Comparison of ENCODE assay signal across 8 mouse cellular contexts in genomic region chr7:99988725-99989124, GRCm38 (mm10). TPM values are rescaled to one million over a fixed set of nuclear protein-coding genes. Genes with fewer than 3 reads are reported as not detected.
A peak's percentile ranks its signal among the peaks of the same experiment; 100 is the strongest.
DNase-seq lines count a peak whose midpoint lies in the region; ATAC-seq and TF ChIP-seq lines count a peak whose summit lies in the region.

No protein-coding gene starts in this region.

- no peaks in the 10 kb centered on the region for H3K9me3 ChIP-seq in kidney, postnatal 0 days (replicated peaks; ENCODE audit: low read length)
- H3K9me3 ChIP-seq in liver, postnatal 0 days (ENCODE audit: low read length) = no peaks in the 10 kb centered on the region

- peaks cover 3% of the 10 kb centered on the region for H3K27me3 ChIP-seq in C2C12 (ENCODE audit: control insufficient read depth, insufficient read depth, insufficient read length)
- no peaks in the 10 kb centered on the region for H3K27me3 ChIP-seq in kidney, postnatal 0 days (ENCODE audit: insufficient read depth, low read length)
- no peaks in the 10 kb centered on the region for H3K27me3 ChIP-seq in liver, postnatal 0 days (ENCODE audit: insufficient read depth, low read length)

- no peak for TF ChIP-seq EP300 in liver, postnatal 0 days (IDR thresholded peaks at IDR 0.05; ENCODE audit: low read depth)

- H3K79me2 ChIP-seq in C2C12 (ENCODE audit: control insufficient read depth, insufficient read depth) = no peaks in the 10 kb centered on the region

- ATAC-seq in kidney, postnatal 0 days (replicated peaks; ENCODE audit: low FRiP score, low read depth) = no peak
- 0 out of 2 replicates have a peak, but pooled peaks have one; percentile 48 for ATAC-seq in liver, postnatal 0 days

- no peak overlapping the region for H3K4me3 ChIP-seq in C2C12 (ENCODE audit: insufficient read depth, poor library complexity, severe bottlenecking)
- H3K4me3 ChIP-seq in gastrocnemius, adult 2 months = no peak overlapping the region
- H3K4me3 ChIP-seq in kidney, postnatal 0 days (replicated peaks; ENCODE audit: low read depth, low read length) = no peak overlapping the region
- H3K4me3 ChIP-seq in liver, postnatal 0 days (ENCODE audit: low read depth, low read length) = no peak overlapping the region
- H3K4me3 ChIP-seq in olfactory bulb, adult 2 months (ENCODE audit: insufficient read depth, low read depth, low read length) = no peak overlapping the region

- no peaks in the 10 kb centered on the region for H3K4me1 ChIP-seq in kidney, postnatal 0 days (replicated peaks; ENCODE audit: insufficient read depth, low read length)
- peaks cover 6% of the 10 kb centered on the region for H3K4me1 ChIP-seq in liver, postnatal 0 days (ENCODE audit: insufficient read depth)
- H3K4me1 ChIP-seq in olfactory bulb, adult 2 months (ENCODE audit: control insufficient read depth, insufficient read depth, low read length) = no peaks in the 10 kb centered on the region

- H3K4me2 ChIP-seq in kidney, postnatal 0 days (ENCODE audit: low read length) = no peak overlapping the region
- no peak overlapping the region for H3K4me2 ChIP-seq in liver, postnatal 0 days (ENCODE audit: low read depth, low read length)

- DNase-seq in WW6 (ENCODE audit: low read depth, low spot score) = peak; percentile 28
- peak; percentile 78 to 79 for DNase-seq in cerebellum, postnatal 36 days
- peak; percentile 80 for DNase-seq in gastrocnemius, adult 2 months
- DNase-seq in kidney, postnatal 0 days (ENCODE audit: low spot score) = peak; percentile 88
- DNase-seq in liver, postnatal 0 days = peak; percentile 74
- peak; percentile 52 for DNase-seq in thymus, postnatal 25 days

- intact Hi-C loops in gastrocnemius, adult 2 months (cut with DNase I) = loop anchor here (1.0 to 5.0 kb wide), 3 partner anchors 119 to 198 kb away; no protein-coding TSS in a partner anchor

- H3K36me3 ChIP-seq in C2C12 (ENCODE audit: control insufficient read depth, insufficient read depth) = no peaks in the 10 kb centered on the region
- no peaks in the 10 kb centered on the region for H3K36me3 ChIP-seq in kidney, postnatal 0 days (ENCODE audit: insufficient read depth, low read length)
- no peaks in the 10 kb centered on the region for H3K36me3 ChIP-seq in liver, postnatal 0 days (replicated peaks; ENCODE audit: insufficient read depth, low read length)

- 3% methylated on average over 4 of the region's 4 CpGs for WGBS in kidney, postnatal 0 days
- 6% methylated on average over 4 of the region's 4 CpGs for WGBS in liver, postnatal 0 days (ENCODE audit: insufficient replicate concordance)
- WGBS in olfactory bulb, adult 2 months = 4% methylated on average over 4 of the region's 4 CpGs

- H3K27ac ChIP-seq in gastrocnemius, adult 2 months = no peak overlapping the region
- no peak overlapping the region for H3K27ac ChIP-seq in kidney, postnatal 0 days
- H3K27ac ChIP-seq in liver, postnatal 0 days (ENCODE audit: low read depth) = no peak overlapping the region
- H3K27ac ChIP-seq in olfactory bulb, adult 2 months (ENCODE audit: insufficient read depth, low read depth, low read length) = no peak overlapping the region

- H3K79me3 ChIP-seq in C2C12 (ENCODE audit: low read depth) = no peaks in the 10 kb centered on the region

- no peak for TF ChIP-seq POLR2A in olfactory bulb, adult 2 months (IDR thresholded peaks at IDR 0.05; ENCODE audit: insufficient read depth, low read depth, low read length)

- TF ChIP-seq CTCF in C2C12 (IDR thresholded peaks at IDR 0.05; ENCODE audit: control insufficient read depth, insufficient read depth, insufficient read length) = peak; percentile 16
- peak; percentile 94; the same call in 1 of the 2 replicates for TF ChIP-seq CTCF in gastrocnemius, adult 2 months (IDR thresholded peaks at IDR 0.05)
- peak; percentile 97 for TF ChIP-seq CTCF in kidney, postnatal 0 days (IDR thresholded peaks at IDR 0.05; ENCODE audit: low read depth)
- peak; percentile 93 for TF ChIP-seq CTCF in liver, postnatal 0 days (IDR thresholded peaks at IDR 0.05; ENCODE audit: low read depth)
- TF ChIP-seq CTCF in olfactory bulb, adult 2 months (IDR thresholded peaks at IDR 0.05; ENCODE audit: insufficient read depth, low read depth, low read length) = peak; percentile 78

- no peak overlapping the region for H3K9ac ChIP-seq in kidney, postnatal 0 days (ENCODE audit: low read depth, low read length)
- no peak overlapping the region for H3K9ac ChIP-seq in liver, postnatal 0 days (replicated peaks)

- H3ac ChIP-seq in C2C12 (ENCODE audit: control insufficient read depth, insufficient read length, low read depth) = no peak overlapping the region

TF ChIP-seq in C2C12, 6 proteins besides CTCF, POLR2A, EP300 and RAD21:
- TF ChIP-seq MYOD1 (IDR thresholded peaks at IDR 0.05; ENCODE audit: control insufficient read depth, insufficient read length, low read depth) (no peak), CEBPB (IDR thresholded peaks at IDR 0.05; ENCODE audit: low read depth) (no peak), MAX (IDR thresholded peaks at IDR 0.05) (no peak), FOSL1 (IDR thresholded peaks at IDR 0.05; ENCODE audit: insufficient read depth, low read length, poor library complexity, severe bottlenecking) (no peak), USF1 (IDR thresholded peaks at IDR 0.05; ENCODE audit: low read depth) (no peak), MYOG (IDR thresholded peaks at IDR 0.05; ENCODE audit: control insufficient read depth, extremely low read depth, insufficient read length) (no peak)

RNA-seq across cellular contexts. Expression of gene Rnf169, which starts 8.5 kb away (rescaled TPM):
- polyA plus RNA-seq in C2C12 (2012; fragmentation: generic; extraction: Trizol) = 3.2 TPM
- 1 to 10 TPM; 8.1 to 10.0 TPM for total RNA-seq in gastrocnemius, adult 2 months (2021)
- polyA plus RNA-seq in kidney, postnatal 0 days (2015; fragmentation: Nextera tagmentation; extraction: Ambion mirVana) = 4.4 and 5.0 TPM in 2 replicates
- polyA plus RNA-seq in liver, postnatal 0 days (2015; fragmentation: Nextera tagmentation; extraction: Ambion mirVana) = 2.5 and 2.8 TPM in 2 replicates
- 42.4 TPM in 1 of 2 replicates, not detected in the other for polyA plus RNA-seq in olfactory bulb, adult 2 months (2012; ENCODE audit: insufficient read depth, insufficient read length, low replicate concordance, missing spikeins)

RNA-seq across cellular contexts. Expression of gene Chrdl2, which starts 17.2 kb away (rescaled TPM):
- not detected for polyA plus RNA-seq in C2C12 (2012; fragmentation: generic; extraction: Trizol)
- 1 to 10 TPM; 2.0 to 3.2 TPM for total RNA-seq in gastrocnemius, adult 2 months (2021)
- 0.22 and 0.32 TPM in 2 replicates for polyA plus RNA-seq in kidney, postnatal 0 days (2015; fragmentation: Nextera tagmentation; extraction: Ambion mirVana)
- not detected in 2 replicates for polyA plus RNA-seq in liver, postnatal 0 days (2015; fragmentation: Nextera tagmentation; extraction: Ambion mirVana)
- polyA plus RNA-seq in olfactory bulb, adult 2 months (2012; ENCODE audit: insufficient read depth, insufficient read length, low replicate concordance, missing spikeins) = not detected in 2 replicates

Comparison
In these comparisons a context has a peak if more than half of its experiments do, and no peak if none do; other contexts are left out.
1. CTCF ChIP-seq: peak in every context shown above with its lines; median percentile 97 in kidney, postnatal 0 days; 94 in gastrocnemius, adult 2 months; 93 in liver, postnatal 0 days; 78 in olfactory bulb, adult 2 months; 16 in C2C12.
2. DNase-seq: peak in every context shown above with its lines; median percentile 88 in kidney, postnatal 0 days; 80 in gastrocnemius, adult 2 months; 78 in cerebellum, postnatal 36 days; 74 in liver, postnatal 0 days; 52 in thymus, postnatal 25 days; 28 in WW6.